Mouse (Mus musculus): ENCODE data around the gene Pak6. TPM values are rescaled to one million over a fixed set of nuclear protein-coding genes. Genes with fewer than 3 reads are reported as not detected.
A peak's percentile ranks its signal among the peaks of the same experiment; 100 is the strongest.
"Not testable (repeated sequence)": the region's sequence is repeated elsewhere in the genome, so short reads cannot be mapped to it uniquely, and the experiment has no call there.

Pak6 gene
- total and polyA plus RNA-seq, 3 experiments = 0.05 to 0.73 (median 0.42) TPM

DNA sequence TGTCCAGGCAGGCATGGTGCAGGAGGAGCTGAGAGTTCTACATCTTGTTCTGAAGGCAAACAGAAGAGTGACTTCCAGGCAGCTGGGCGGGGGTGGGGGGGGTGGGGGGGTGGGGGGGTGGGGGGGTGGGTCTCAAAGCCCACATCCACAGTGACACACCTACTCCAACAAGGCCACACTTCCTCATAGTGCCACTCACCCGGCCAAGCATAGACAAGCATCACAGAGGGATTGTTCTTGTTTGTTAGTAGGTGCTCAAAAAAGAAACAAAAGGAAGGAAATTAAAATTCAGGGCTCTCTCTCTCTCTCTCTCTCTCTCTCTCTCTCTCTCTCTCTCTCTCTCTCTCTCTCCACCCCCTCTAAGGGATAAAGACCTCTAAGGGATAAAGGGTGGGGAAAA, 12.4 kb upstream of the Pak6 start:
- peaks cover 0 to 12% of the 10 kb centered on the region in 2 experiments for H3K36me3 ChIP-seq (replicated peaks in 1 of 2; ENCODE audit: control insufficient read depth in 1 of 2, insufficient read depth in 1 of 2, low read length in 1 of 2)
- peaks cover 0 to 25% of the 10 kb centered on the region in 2 experiments; a peak in 3 of 4 replicates for H3K4me1 ChIP-seq (ENCODE audit: control insufficient read depth in 1 of 2, insufficient read depth in 2 of 2)
- in situ Hi-C loops (cut with MboI; ENCODE audit: low pct_ligation_motif_present, low pct_unique_long_range_greater_than_20kb, low sequenced_read_pairs); H3K79me2 ChIP-seq (replicated peaks; ENCODE audit: control insufficient read depth, extremely low read depth, insufficient read depth, poor library complexity, severe bottlenecking); H3K27me3 ChIP-seq (replicated peaks); H3K4me2 ChIP-seq (ENCODE audit: insufficient read depth, low read depth, poor library complexity, severe bottlenecking); H3K27ac ChIP-seq (ENCODE audit: insufficient read depth, low read depth); H3K4me3 ChIP-seq (replicated peaks in 1 of 3; ENCODE audit: low read depth in 2 of 3, low read length in 2 of 3, poor library complexity in 1 of 3); H3K9me3 ChIP-seq (replicated peaks; ENCODE audit: low read length); dilution Hi-C loops (cut with MboI; ENCODE audit: extremely low pct_ligation_motif_present, extremely low pct_unique_long_range_greater_than_20kb, low sequenced_read_pairs); H3K9ac ChIP-seq (ENCODE audit: insufficient read depth, low read depth); DNase-seq (ENCODE audit: extremely low read depth): not testable (repeated sequence)

DNA sequence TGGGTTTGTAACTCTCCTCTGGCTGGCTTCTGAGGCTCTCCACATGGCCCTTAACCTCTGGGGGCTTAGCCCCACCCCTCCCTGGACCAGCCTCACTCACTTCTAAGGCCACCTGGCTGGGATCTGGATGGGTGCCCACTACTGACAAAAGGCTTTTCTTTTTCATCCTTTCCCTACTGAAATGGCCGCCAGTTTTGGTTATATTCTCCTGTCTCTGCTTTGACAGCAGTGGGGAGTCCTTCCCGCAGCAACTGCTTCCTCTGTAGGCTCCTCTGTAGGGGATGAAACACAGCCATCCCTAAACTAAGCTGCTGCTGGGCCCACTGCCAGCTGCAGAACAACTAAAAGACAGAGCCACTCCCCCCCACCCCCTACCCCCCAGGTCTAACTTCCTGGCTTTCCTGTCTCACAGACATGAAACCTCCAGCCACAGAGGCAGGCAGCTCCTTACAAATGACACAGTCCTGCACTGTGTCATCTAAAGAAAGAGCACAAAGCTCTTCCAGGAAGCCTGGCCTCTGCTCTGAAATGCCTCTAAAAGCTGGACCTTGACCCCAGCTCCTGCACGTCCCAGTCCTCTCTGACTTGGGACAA, 6.3 kb upstream of the Pak6 start:
- H3K79me2 ChIP-seq (replicated peaks; ENCODE audit: control insufficient read depth, extremely low read depth, insufficient read depth, poor library complexity, severe bottlenecking) = no peaks in the 10 kb centered on the region
- DNase-seq (ENCODE audit: extremely low read depth) = no peak
- H3K36me3 ChIP-seq (replicated peaks in 1 of 2; ENCODE audit: control insufficient read depth in 1 of 2, insufficient read depth in 1 of 2, low read length in 1 of 2) = no peaks in the 10 kb centered on the region
- H3K27me3 ChIP-seq (replicated peaks) = no peaks in the 10 kb centered on the region
- in situ Hi-C loops (cut with MboI; ENCODE audit: low pct_ligation_motif_present, low pct_unique_long_range_greater_than_20kb, low sequenced_read_pairs) (no loop called here), dilution Hi-C loops (cut with MboI; ENCODE audit: extremely low pct_ligation_motif_present, extremely low pct_unique_long_range_greater_than_20kb, low sequenced_read_pairs) (no loop called here)
- H3K4me1 ChIP-seq (ENCODE audit: control insufficient read depth in 1 of 2, insufficient read depth in 2 of 2) = peaks cover 24 to 58% of the 10 kb centered on the region in 2 experiments
- no peak overlapping the region for H3K27ac ChIP-seq (ENCODE audit: insufficient read depth, low read depth)
- no peak overlapping the region for H3K4me2 ChIP-seq (ENCODE audit: insufficient read depth, low read depth, poor library complexity, severe bottlenecking)
- H3K9ac ChIP-seq (ENCODE audit: insufficient read depth, low read depth) = no peak overlapping the region
- no peaks in the 10 kb centered on the region for H3K9me3 ChIP-seq (replicated peaks; ENCODE audit: low read length)
- H3K4me3 ChIP-seq (replicated peaks in 1 of 3; ENCODE audit: low read depth in 2 of 3, low read length in 2 of 3, poor library complexity in 1 of 3) = no peak overlapping the region
- no peak for TF ChIP-seq NRF1 (IDR thresholded peaks at IDR 0.05; ENCODE audit: low read depth, low read length)
- no peak for TF ChIP-seq USF2 (conservative IDR thresholded peaks at IDR 0.05; ENCODE audit: low read depth, low read length)
- no peak for TF ChIP-seq ZNF384 (IDR thresholded peaks at IDR 0.05; ENCODE audit: low read depth, low read length)
- no peak for TF ChIP-seq JUND (conservative IDR thresholded peaks at IDR 0.05; ENCODE audit: low read depth, low read length)
- no peak for TF ChIP-seq CHD1 (IDR thresholded peaks at IDR 0.05; ENCODE audit: low read depth, low read length)
- no peak for TF ChIP-seq ETS1 (conservative IDR thresholded peaks at IDR 0.05; ENCODE audit: low read depth, low read length)
- no peak for TF ChIP-seq PAX5 (IDR thresholded peaks at IDR 0.05; ENCODE audit: low read length)
- no peak for TF ChIP-seq CHD2 (IDR thresholded peaks at IDR 0.05; ENCODE audit: low read length)
- TF ChIP-seq RCOR1 (conservative IDR thresholded peaks at IDR 0.05; ENCODE audit: low read depth, low read length) = no peak
- TF ChIP-seq POLR2AphosphoS2 (IDR thresholded peaks at IDR 0.05; ENCODE audit: low read depth, low read length) = no peak
- TF ChIP-seq MAX (IDR thresholded peaks at IDR 0.05; ENCODE audit: low read length) = no peak
- TF ChIP-seq JUN (IDR thresholded peaks at IDR 0.05; ENCODE audit: insufficient read depth, low read depth, low read length) = no peak

DNA sequence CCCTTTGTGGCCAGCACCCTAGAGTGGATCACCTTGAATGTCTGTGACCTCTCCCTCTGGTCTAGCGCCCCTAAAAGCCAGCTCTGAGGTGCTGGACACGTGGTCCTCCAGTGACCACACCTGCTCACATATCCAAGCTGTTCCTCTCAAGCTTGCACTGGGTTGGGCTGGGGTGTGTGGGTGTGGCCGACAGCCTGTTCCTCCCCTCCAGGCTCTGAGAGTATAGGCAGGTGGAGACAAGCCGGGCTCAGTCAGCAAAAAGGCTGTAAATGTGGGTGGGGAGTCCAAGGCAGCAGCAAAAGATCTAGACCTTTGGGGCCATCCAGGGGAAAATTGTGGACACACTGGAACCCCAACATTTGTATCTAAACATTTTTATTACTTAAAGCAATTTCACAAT, 4.6 kb upstream of the Pak6 start:
- Histone ChIP-seq H3K27me3 (replicated peaks) (peaks cover 2% of the 10 kb centered on the region), H3K9me3 (replicated peaks; ENCODE audit: low read length) (no peaks in the 10 kb centered on the region), H3K4me2 (ENCODE audit: insufficient read depth, low read depth, poor library complexity, severe bottlenecking) (no peak overlapping the region), H3K27ac (ENCODE audit: insufficient read depth, low read depth) (no peak overlapping the region), H3K4me3 (replicated peaks in 1 of 3; ENCODE audit: low read depth in 2 of 3, low read length in 2 of 3, poor library complexity in 1 of 3) (no peak overlapping the region), H3K36me3 (replicated peaks in 1 of 2; ENCODE audit: control insufficient read depth in 1 of 2, insufficient read depth in 1 of 2, low read length in 1 of 2) (no peaks in the 10 kb centered on the region), H3K79me2 (replicated peaks; ENCODE audit: control insufficient read depth, extremely low read depth, insufficient read depth, poor library complexity, severe bottlenecking) (no peaks in the 10 kb centered on the region), H3K9ac (ENCODE audit: insufficient read depth, low read depth) (no peak overlapping the region), H3K4me1 (ENCODE audit: control insufficient read depth in 1 of 2, insufficient read depth in 2 of 2) (peaks cover 33 to 66% of the 10 kb centered on the region in 2 experiments)
- dilution Hi-C loops (cut with MboI; ENCODE audit: extremely low pct_ligation_motif_present, extremely low pct_unique_long_range_greater_than_20kb, low sequenced_read_pairs) = no loop called here
- TF ChIP-seq BHLHE40 (IDR thresholded peaks at IDR 0.05; ENCODE audit: low read depth, low read length) = no peak
- TF ChIP-seq MAFK (IDR thresholded peaks at IDR 0.05; ENCODE audit: insufficient replicate concordance, low read length) = peak; percentile 60; the same call in 1 of the 2 replicates
- TF ChIP-seq NRF1 (IDR thresholded peaks at IDR 0.05; ENCODE audit: low read depth, low read length) = no peak
- TF ChIP-seq MYC (IDR thresholded peaks at IDR 0.05; ENCODE audit: low read depth, low read length) = 0 out of 2 replicates have a peak, but pooled peaks have one; percentile 12
- no peak for TF ChIP-seq MXI1 (IDR thresholded peaks at IDR 0.05; ENCODE audit: low read depth, low read length)
- TF ChIP-seq SIN3A (IDR thresholded peaks at IDR 0.05; ENCODE audit: low read length) = no peak
- no peak for TF ChIP-seq HCFC1 (IDR thresholded peaks at IDR 0.05; ENCODE audit: low read depth, low read length)
- DNase-seq (ENCODE audit: extremely low read depth) = peak; percentile 59
- in situ Hi-C loops (cut with MboI; ENCODE audit: low pct_ligation_motif_present, low pct_unique_long_range_greater_than_20kb, low sequenced_read_pairs) = no loop called here
